Mouse (Mus musculus) hindbrain, embryonic 15.5 days (tissue): Measurements from ENCODE around the gene Hoxc8. TPM values are rescaled to one million over a fixed set of nuclear protein-coding genes. Genes with fewer than 3 reads are reported as not detected.

Experiments
- ATAC-seq: fragments of 200-750 bp; cut with Nextera tagmentation; 2 replicates; pipeline ENCODE4 v1.8.0; 2017; ENCODE audit warnings: low read depth, moderate number of reproducible peaks, moderate TSS enrichment; ENCODE audit not compliant: low FRiP score
- H3K27ac ChIP-seq: fragments of 300-500 bp; sonication (generic); replicated peaks from 2 replicates; pipeline ENCODE4 v1.5.1; 2015; ENCODE audit warnings: mild to moderate bottlenecking, inconsistent platforms
- H3K27me3 ChIP-seq: fragments of 300-500 bp; sonication (generic); 2 replicates; pipeline ENCODE4 v1.6.1; 2015; ENCODE audit warnings: control low read depth, inconsistent platforms
- H3K36me3 ChIP-seq: fragments of 300-500 bp; sonication (generic); 2 replicates; pipeline ENCODE4 v1.6.1; 2015; ENCODE audit warnings: control low read depth, inconsistent platforms
- H3K4me1 ChIP-seq: fragments of 300-500 bp; sonication (generic); replicated peaks from 2 replicates; pipeline ENCODE4 v1.6.1; 2015; ENCODE audit warnings: control low read depth, inconsistent platforms
- H3K4me2 ChIP-seq: fragments of 300-500 bp; sonication (generic); 2 replicates; pipeline ENCODE4 v1.6.1; 2015; ENCODE audit warnings: moderate library complexity, mild to moderate bottlenecking, inconsistent platforms
- H3K4me3 ChIP-seq: fragments of 300-500 bp; sonication (generic); 2 replicates; pipeline ENCODE4 v1.5.1; 2015; ENCODE audit warnings: mild to moderate bottlenecking, inconsistent platforms
- H3K9ac ChIP-seq: fragments of 300-500 bp; sonication (generic); 2 replicates; pipeline ENCODE4 v1.6.1; 2015; ENCODE audit warnings: inconsistent platforms
- H3K9me3 ChIP-seq: fragments of 300-500 bp; sonication (generic); 2 replicates; pipeline ENCODE4 v1.6.1; 2016; ENCODE audit warnings: control low read depth, inconsistent platforms
- WGBS: fragments of 180-500 bp; shearing (Covaris S2); methylation state at CpG from one replicate; pipeline ENCODE4 v1.1.7; 2015; 5-methylcytosine and 5-hydroxymethylcytosine counted together
- polyA plus RNA-seq: library from polyadenylated mRNA; unstranded; fragments of >200 nt; fragmentation: Nextera tagmentation; extraction: Ambion mirVana; gene quantifications from 2 replicates; pipeline ENCODE4 v1.2.1, GENCODE M21; 2015

Gene Hoxc8
- polyA plus RNA-seq, 1 experiment from 2014 or later: 16.6 TPM

- H3K9me3 ChIP-seq: no peaks in the 10 kb centered on the region
- H3K4me2 ChIP-seq: peak within 1 kb of the TSS; percentile 18; the same call in 1 of the 2 replicates
- H3K4me3 ChIP-seq: 0 out of 2 replicates have a peak within 1 kb of the TSS, but pooled peaks have one; percentile 2
- no peak for ATAC-seq
- H3K9ac ChIP-seq: no peak within 1 kb of the TSS
- no peaks in the 10 kb centered on the region for H3K4me1 ChIP-seq
- no peaks in the 10 kb centered on the region for H3K36me3 ChIP-seq
- peaks cover 97% of the 10 kb centered on the region for H3K27me3 ChIP-seq
- whole genome bisulfite sequencing: 3% methylated on average over 12 of the region's 12 CpGs
- no peak within 1 kb of the TSS for H3K27ac ChIP-seq
Observed at GRCm38 (mm10) chr15:102967312-102967510, 23.2 kb upstream of the Hoxc8 start, which contains the start of gene Hoxc5. TSS of gene Hoxc5 (plus strand) at chr15:102967443.

GRCm38 (mm10) chr15:102967511-102968397, 22.7 kb upstream of the Hoxc8 start:
- Histone ChIP-seq H3K4me2 (no peak overlapping the region), H3K4me1 (no peaks in the 10 kb centered on the region), H3K36me3 (no peaks in the 10 kb centered on the region), H3K4me3 (no peak overlapping the region), H3K9me3 (no peaks in the 10 kb centered on the region), H3K27me3 (peaks cover 97% of the 10 kb centered on the region), H3K9ac (no peak overlapping the region), H3K27ac (no peak overlapping the region)
- no peak for ATAC-seq
- 3% methylated on average over 34 of the region's 34 CpGs for WGBS

DNA sequence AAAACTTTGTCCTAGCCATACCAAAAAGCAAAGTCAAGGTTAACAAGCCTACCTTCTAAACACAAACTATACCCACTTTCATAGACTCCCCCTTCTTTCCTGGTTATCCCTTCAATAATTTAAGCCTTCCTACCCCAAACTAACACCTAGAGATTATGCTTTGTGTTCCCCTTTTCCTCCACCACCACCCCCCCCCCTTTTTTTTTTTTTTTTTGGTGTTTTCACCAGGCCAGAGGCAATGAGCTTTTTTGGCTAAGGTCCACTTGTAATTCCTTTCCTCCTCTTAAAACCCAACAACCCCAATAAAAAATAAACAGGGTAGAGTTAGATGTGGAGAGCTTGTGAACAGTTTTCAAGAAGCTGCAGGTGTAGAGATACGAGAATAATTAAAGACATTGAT, 21.1 kb upstream of the Hoxc8 start:
- Histone ChIP-seq H3K4me3 (no peak overlapping the region), H3K4me1 (no peaks in the 10 kb centered on the region), H3K27ac (no peak overlapping the region), H3K9ac (no peak overlapping the region), H3K36me3 (no peaks in the 10 kb centered on the region), H3K4me2 (no peak overlapping the region), H3K9me3 (no peaks in the 10 kb centered on the region), H3K27me3 (peaks cover 97% of the 10 kb centered on the region)
- ATAC-seq: no peak
- WGBS: 28% methylated on average over 1 of the region's 1 CpGs

- 2% methylated on average over 12 of the region's 12 CpGs for WGBS
- H3K4me1 ChIP-seq: no peaks in the 10 kb centered on the region
- H3K27ac ChIP-seq: no peak overlapping the region
- H3K9ac ChIP-seq: no peak overlapping the region
- H3K4me2 ChIP-seq: no peak overlapping the region
- H3K9me3 ChIP-seq: no peaks in the 10 kb centered on the region
- peaks cover 95% of the 10 kb centered on the region for H3K27me3 ChIP-seq
- no peak overlapping the region for H3K4me3 ChIP-seq
- ATAC-seq: no peak
- no peaks in the 10 kb centered on the region for H3K36me3 ChIP-seq
Observed at GRCm38 (mm10) chr15:102970740-102971139, 19.7 kb upstream of the Hoxc8 start.

GRCm38 (mm10) chr15:102972254-102972653, 18.2 kb upstream of the Hoxc8 start:
- H3K9ac ChIP-seq: no peak overlapping the region
- H3K36me3 ChIP-seq: no peaks in the 10 kb centered on the region
- peaks cover 88% of the 10 kb centered on the region for H3K27me3 ChIP-seq
- no peak overlapping the region for H3K4me2 ChIP-seq
- H3K4me1 ChIP-seq: no peaks in the 10 kb centered on the region
- under 1% methylated on average over 21 of the region's 21 CpGs for WGBS
- H3K27ac ChIP-seq: no peak overlapping the region
- no peaks in the 10 kb centered on the region for H3K9me3 ChIP-seq
- ATAC-seq: no peak
- no peak overlapping the region for H3K4me3 ChIP-seq

DNA sequence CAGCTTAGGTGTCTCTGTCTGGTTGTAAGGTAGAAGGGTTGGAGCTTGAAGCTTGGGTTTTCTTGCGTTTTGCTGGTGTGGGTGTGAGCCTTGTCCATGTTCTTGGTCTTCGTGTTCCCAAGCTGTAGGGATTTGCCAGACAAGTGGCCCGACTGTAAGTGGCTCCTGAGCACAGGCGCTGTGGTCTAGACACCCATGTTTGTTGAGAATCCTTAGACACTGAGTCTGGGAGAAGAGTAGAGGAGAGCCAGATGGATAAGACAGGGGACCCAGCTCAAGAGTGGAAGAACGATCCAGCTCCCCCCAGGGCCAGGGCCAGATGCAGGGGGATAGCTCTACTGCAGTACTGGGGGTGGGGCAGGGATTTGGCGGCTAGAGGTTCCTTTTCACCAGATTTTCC, 17.7 kb upstream of the Hoxc8 start:
- ATAC-seq: no peak
- Histone ChIP-seq H3K27me3 (peaks cover 88% of the 10 kb centered on the region), H3K27ac (no peak overlapping the region), H3K4me1 (no peaks in the 10 kb centered on the region), H3K4me2 (no peak overlapping the region), H3K9ac (no peak overlapping the region), H3K4me3 (no peak overlapping the region), H3K36me3 (no peaks in the 10 kb centered on the region), H3K9me3 (no peaks in the 10 kb centered on the region)
- 2% methylated on average over 6 of the region's 6 CpGs for WGBS

- H3K9ac ChIP-seq: no peak overlapping the region
- H3K27me3 ChIP-seq: peaks cover 90% of the 10 kb centered on the region
- no peak for ATAC-seq
- no peak overlapping the region for H3K27ac ChIP-seq
- no peak overlapping the region for H3K4me2 ChIP-seq
- H3K36me3 ChIP-seq: no peaks in the 10 kb centered on the region
- 7% methylated on average over 7 of the region's 7 CpGs for WGBS
- no peak overlapping the region for H3K4me3 ChIP-seq
- H3K9me3 ChIP-seq: no peaks in the 10 kb centered on the region
- H3K4me1 ChIP-seq: no peaks in the 10 kb centered on the region
Observed at GRCm38 (mm10) chr15:102975034-102975433, 15.4 kb upstream of the Hoxc8 start.

GRCm38 (mm10) chr15:102975688-102976111, 14.7 kb upstream of the Hoxc8 start:
- H3K9me3 ChIP-seq: no peaks in the 10 kb centered on the region
- H3K4me1 ChIP-seq: no peaks in the 10 kb centered on the region
- H3K27me3 ChIP-seq: peaks cover 90% of the 10 kb centered on the region
- H3K4me2 ChIP-seq: no peak overlapping the region
- H3K9ac ChIP-seq: no peak overlapping the region
- no peaks in the 10 kb centered on the region for H3K36me3 ChIP-seq
- no peak for ATAC-seq
- H3K4me3 ChIP-seq: no peak overlapping the region
- WGBS: under 1% methylated on average over 21 of the region's 21 CpGs
- no peak overlapping the region for H3K27ac ChIP-seq

GRCm38 (mm10) chr15:102976171-102976570, 14.2 kb upstream of the Hoxc8 start, which contains the start of gene Hoxc9:
TSS of gene Hoxc9 (plus strand) at chr15:102976439.
- WGBS: under 1% methylated on average over 8 of the region's 20 CpGs
- ATAC-seq: no peak
- Histone ChIP-seq H3K27ac (no peak within 1 kb of the TSS), H3K9me3 (no peaks in the 10 kb centered on the region), H3K27me3 (peaks cover 90% of the 10 kb centered on the region), H3K4me3 (no peak within 1 kb of the TSS), H3K4me1 (no peaks in the 10 kb centered on the region), H3K9ac (no peak within 1 kb of the TSS), H3K36me3 (no peaks in the 10 kb centered on the region), H3K4me2 (no peak within 1 kb of the TSS)

GRCm38 (mm10) chr15:102976631-102977422, 13.6 kb upstream of the Hoxc8 start:
- no peak overlapping the region for H3K27ac ChIP-seq
- H3K4me1 ChIP-seq: peaks cover 6% of the 10 kb centered on the region
- no peak for ATAC-seq
- H3K4me2 ChIP-seq: no peak overlapping the region
- H3K36me3 ChIP-seq: no peaks in the 10 kb centered on the region
- H3K9ac ChIP-seq: no peak overlapping the region
- peaks cover 90% of the 10 kb centered on the region for H3K27me3 ChIP-seq
- WGBS: under 1% methylated on average over 37 of the region's 37 CpGs
- H3K9me3 ChIP-seq: no peaks in the 10 kb centered on the region
- H3K4me3 ChIP-seq: no peak overlapping the region

DNA sequence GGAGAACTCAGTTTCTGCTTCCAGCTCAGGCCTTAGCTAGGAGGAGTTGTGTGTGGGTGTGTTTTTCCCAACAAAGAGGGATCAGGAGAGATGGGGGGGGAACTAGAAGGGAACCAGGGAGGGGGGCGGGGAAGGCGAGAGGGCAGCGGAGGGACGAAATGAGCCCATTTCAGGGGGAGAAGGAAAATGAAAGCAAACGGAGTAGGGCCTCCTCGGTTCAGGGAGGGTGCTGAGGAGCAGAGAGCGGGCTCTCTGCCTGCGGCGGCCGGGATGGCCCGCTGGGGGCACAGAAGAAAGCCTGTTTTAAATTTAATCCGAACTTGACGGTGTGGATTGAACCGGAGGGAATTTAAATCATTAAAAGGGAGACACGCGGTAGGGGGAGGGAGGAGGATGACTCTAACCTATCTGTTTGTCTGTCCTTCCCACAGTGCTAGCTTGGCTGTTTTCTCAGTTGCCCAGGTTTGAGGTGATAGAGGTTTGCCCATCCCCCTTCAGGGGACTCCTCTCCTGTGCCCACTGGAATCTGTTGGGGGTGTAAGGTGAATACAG, 12.9 kb upstream of the Hoxc8 start:
- Histone ChIP-seq H3K9ac (no peak overlapping the region), H3K27me3 (peaks cover 90% of the 10 kb centered on the region), H3K4me3 (no peak overlapping the region), H3K4me2 (no peak overlapping the region), H3K27ac (no peak overlapping the region), H3K36me3 (no peaks in the 10 kb centered on the region), H3K9me3 (no peaks in the 10 kb centered on the region), H3K4me1 (peaks cover 9% of the 10 kb centered on the region)
- ATAC-seq: no peak
- WGBS: under 1% methylated on average over 16 of the region's 16 CpGs
